Mouse (Mus musculus) MN1 (cell line): ENCODE measurements around the gene Zfp385a.

Source experiments
- DNase-seq: peaks from one replicate; pipeline ENCODE4 v3.0.0-alpha.2; 2016; ENCODE audit warnings: low spot score

Gene Zfp385a

GRCm38 (mm10) chr15:103336996-103337667 lies 2.8 kb downstream of the Zfp385a start:
- DNase-seq = no peak

- peak; percentile 46 for DNase-seq
Measured at GRCm38 (mm10) chr15:103335488-103336235, 4.2 kb downstream of the Zfp385a start.

GRCm38 (mm10) chr15:103335040-103335439 lies 4.9 kb downstream of the Zfp385a start:
- no peak for DNase-seq

- no peak for DNase-seq
Measured at GRCm38 (mm10) chr15:103334194-103334593, 5.7 kb downstream of the Zfp385a start.

- no peak for DNase-seq
Measured at GRCm38 (mm10) chr15:103333738-103334137, 6.2 kb downstream of the Zfp385a start.

- DNase-seq = no peak
Measured at GRCm38 (mm10) chr15:103333081-103333615, 6.7 kb downstream of the Zfp385a start.

GRCm38 (mm10) chr15:103323455-103324247 lies 16.2 kb downstream of the Zfp385a start:
- DNase-seq = peak; percentile 92

- no peak for DNase-seq
Measured at GRCm38 (mm10) chr15:103323070-103323454, 16.8 kb downstream of the Zfp385a start.

- DNase-seq = no peak
Measured at GRCm38 (mm10) chr15:103322396-103322795, 17.5 kb downstream of the Zfp385a start.

GRCm38 (mm10) chr15:103321076-103321475 lies 18.8 kb downstream of the Zfp385a start:
- DNase-seq = peak; percentile 78

- no peak for DNase-seq
Measured at GRCm38 (mm10) chr15:103318201-103318816, 21.6 kb downstream of the Zfp385a start.

GRCm38 (mm10) chr15:103317731-103318130 lies 22.2 kb downstream of the Zfp385a start:
- DNase-seq = no peak

GRCm38 (mm10) chr15:103317120-103317519 lies 22.8 kb downstream of the Zfp385a start:
- DNase-seq = no peak

GRCm38 (mm10) chr15:103315979-103316776 lies 23.7 kb downstream of the Zfp385a start:
- peak; percentile 46 for DNase-seq

GRCm38 (mm10) chr15:103315011-103315502 lies 24.8 kb downstream of the Zfp385a start:
- peak; percentile 44 for DNase-seq

GRCm38 (mm10) chr15:103314181-103314580 lies 25.7 kb downstream of the Zfp385a start:
- no peak for DNase-seq

GRCm38 (mm10) chr15:103313495-103314095 lies 26.3 kb downstream of the Zfp385a start:
- DNase-seq = peak; percentile 86

GRCm38 (mm10) chr15:103310365-103310910 lies 29.5 kb downstream of the Zfp385a start, which contains the start of gene Gpr84:
Gene Gpr84, minus strand, starts transcription at chr15:103310612.
- DNase-seq = no peak

GRCm38 (mm10) chr15:103308876-103309580 lies 30.9 kb downstream of the Zfp385a start:
- no peak for DNase-seq
